Mouse (Mus musculus) neural tube, embryonic 11.5 days (tissue): Measurements from ENCODE around the gene Smc5. TPM values are rescaled to one million over a fixed set of nuclear protein-coding genes. Genes with fewer than 3 reads are reported as not detected.

Source experiments
- ATAC-seq: fragments of 200-750 bp; cut with Nextera tagmentation; 2 replicates; pipeline ENCODE4 v1.8.0; 2017; ENCODE audit warnings: moderate number of reproducible peaks, mild to moderate bottlenecking, moderate TSS enrichment, moderate library complexity; ENCODE audit not compliant: insufficient read depth, low FRiP score, low TSS enrichment
- DNase-seq: peaks from one replicate; pipeline ENCODE4 v3.0.0-alpha.2; 2015; ENCODE audit warnings: low spot score
- H3K27ac ChIP-seq: fragments of 300-500 bp; sonication (generic); 2 replicates; pipeline ENCODE4 v1.5.1; 2014; ENCODE audit warnings: low read depth, mild to moderate bottlenecking, low read length
- H3K27me3 ChIP-seq: fragments of 300-500 bp; sonication (generic); 2 replicates; pipeline ENCODE4 v1.6.1; 2014; ENCODE audit warnings: mild to moderate bottlenecking, low read length, mixed read lengths; ENCODE audit not compliant: control insufficient read depth, insufficient read depth
- H3K36me3 ChIP-seq: fragments of 300-500 bp; sonication (generic); 2 replicates; pipeline ENCODE4 v1.6.1; 2014; ENCODE audit warnings: mild to moderate bottlenecking, low read length, moderate library complexity, mixed read lengths; ENCODE audit not compliant: control insufficient read depth, insufficient read depth
- H3K4me1 ChIP-seq: fragments of 300-500 bp; sonication (generic); 2 replicates; pipeline ENCODE4 v1.6.1; 2014; ENCODE audit warnings: low read length, mixed read lengths; ENCODE audit not compliant: control insufficient read depth, insufficient read depth
- H3K4me2 ChIP-seq: fragments of 300-500 bp; sonication (generic); 2 replicates; pipeline ENCODE4 v1.6.1; 2014; ENCODE audit warnings: low read depth, mild to moderate bottlenecking, moderate library complexity
- H3K4me3 ChIP-seq: fragments of 300-500 bp; sonication (generic); 2 replicates; pipeline ENCODE4 v1.5.1; 2014; ENCODE audit warnings: low read depth, low read length
- H3K9ac ChIP-seq: fragments of 300-500 bp; sonication (generic); 2 replicates; pipeline ENCODE4 v1.6.1; 2014; ENCODE audit warnings: mild to moderate bottlenecking, low read length
- H3K9me3 ChIP-seq: fragments of 300-500 bp; sonication (generic); 2 replicates; pipeline ENCODE4 v1.6.1; 2016; ENCODE audit warnings: low read length; ENCODE audit not compliant: control insufficient read depth
- WGBS: fragments of 180-500 bp; shearing (Covaris S2); extraction: QIAGEN DNeasy Blood & Tissue Kit; methylation state at CpG from one replicate; pipeline ENCODE4 v1.1.7; 2014; 5-methylcytosine and 5-hydroxymethylcytosine counted together
- polyA plus RNA-seq: library from polyadenylated mRNA; unstranded; fragments of >200 nt; fragmentation: Nextera tagmentation; extraction: Ambion mirVana; gene quantifications from 2 replicates; pipeline ENCODE4 v1.2.1, GENCODE M21; 2014

Smc5 gene
- polyA plus RNA-seq, 1 experiment from 2014 or later, result 47.8 TPM

DNA sequence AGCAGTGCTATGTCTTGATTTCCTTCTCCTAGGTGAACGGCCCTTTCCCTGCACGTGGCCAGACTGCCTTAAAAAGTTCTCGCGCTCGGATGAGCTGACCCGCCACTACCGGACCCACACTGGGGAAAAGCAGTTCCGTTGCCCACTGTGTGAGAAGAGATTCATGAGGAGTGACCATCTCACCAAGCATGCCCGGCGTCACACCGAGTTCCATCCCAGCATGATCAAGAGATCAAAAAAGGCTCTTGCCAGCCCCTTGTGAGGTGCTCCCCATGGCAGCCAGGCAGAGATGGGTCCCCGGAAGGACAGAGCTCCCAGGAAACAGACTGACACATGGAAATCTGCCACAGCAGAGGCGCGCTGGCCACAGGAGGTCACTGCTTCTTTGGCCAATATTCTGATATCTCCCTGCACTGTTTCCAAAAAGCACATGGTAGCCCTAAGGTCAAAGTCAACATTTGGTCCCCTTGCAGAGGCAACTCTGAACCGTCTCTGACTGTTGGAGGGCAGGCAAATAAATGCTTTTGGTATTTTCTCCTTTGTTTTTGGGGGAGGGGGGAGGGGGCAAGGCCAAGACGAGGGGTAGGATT is 109.0 kb downstream of the Smc5 start:
- no peak overlapping the region for H3K9ac ChIP-seq
- WGBS, result 86% methylated on average over 16 of the region's 16 CpGs
- H3K9me3 ChIP-seq, result no peaks in the 10 kb centered on the region
- no peak for DNase-seq
- no peak for ATAC-seq
- H3K4me1 ChIP-seq, result no peaks in the 10 kb centered on the region; the same call in 1 of the 2 replicates
- H3K27me3 ChIP-seq, result no peaks in the 10 kb centered on the region
- H3K36me3 ChIP-seq, result no peaks in the 10 kb centered on the region
- no peak overlapping the region for H3K4me2 ChIP-seq
- no peak overlapping the region for H3K4me3 ChIP-seq
- H3K27ac ChIP-seq, result no peak overlapping the region

DNA sequence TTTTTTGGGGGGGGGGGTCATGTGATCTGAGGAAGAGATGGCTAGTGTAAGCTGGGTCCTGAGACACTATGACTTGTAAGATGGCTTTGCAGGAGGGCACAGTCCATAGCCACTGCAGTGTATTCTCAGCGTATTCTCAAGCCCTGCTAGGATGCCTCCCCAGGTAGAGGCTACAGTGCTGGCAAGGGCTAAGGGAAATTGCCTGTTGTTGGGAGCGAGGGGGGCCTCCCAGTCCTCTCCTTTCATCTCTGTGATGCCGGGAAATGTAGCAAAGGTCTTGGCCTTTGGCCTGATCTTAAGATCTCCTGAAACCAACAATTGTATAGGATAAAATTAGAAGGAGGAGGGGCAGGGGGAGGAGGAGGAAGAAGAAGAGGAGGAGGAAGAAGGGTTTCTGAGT is 110.3 kb downstream of the Smc5 start:
- H3K9me3 ChIP-seq, result no peaks in the 10 kb centered on the region
- no peaks in the 10 kb centered on the region for H3K36me3 ChIP-seq
- WGBS, result 49% methylated on average over 3 of the region's 3 CpGs
- ATAC-seq (no peak), DNase-seq (no peak)
- no peaks in the 10 kb centered on the region for H3K27me3 ChIP-seq
- no peaks in the 10 kb centered on the region; the same call in 1 of the 2 replicates for H3K4me1 ChIP-seq
- H3K27ac ChIP-seq, result no peak overlapping the region
- H3K4me3 ChIP-seq, result no peak overlapping the region
- H3K4me2 ChIP-seq, result no peak overlapping the region
- H3K9ac ChIP-seq, result no peak overlapping the region

DNA sequence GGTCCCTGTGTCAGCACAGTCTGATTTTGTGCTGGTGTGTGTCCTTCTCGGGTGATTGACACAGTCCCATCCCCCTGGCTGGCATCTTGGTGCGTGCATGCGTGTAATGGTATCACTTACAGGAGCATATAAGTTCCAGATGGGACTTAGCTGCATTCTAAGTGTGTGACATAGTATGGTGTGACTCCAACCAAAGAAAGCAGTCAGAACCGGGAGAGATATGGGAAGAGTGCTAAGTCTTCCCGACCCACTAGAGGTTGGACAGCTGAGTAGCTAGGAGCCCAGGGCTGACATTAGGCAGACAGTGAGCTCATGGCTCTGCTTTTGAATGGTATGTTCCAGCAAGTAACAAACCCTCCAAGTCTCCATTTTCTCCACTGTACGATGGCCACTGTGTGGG is 110.8 kb downstream of the Smc5 start:
- Histone ChIP-seq H3K27ac (no peak overlapping the region), H3K9ac (no peak overlapping the region), H3K4me3 (no peak overlapping the region), H3K27me3 (no peaks in the 10 kb centered on the region), H3K4me2 (no peak overlapping the region), H3K36me3 (no peaks in the 10 kb centered on the region), H3K4me1 (no peaks in the 10 kb centered on the region; the same call in 1 of the 2 replicates), H3K9me3 (no peaks in the 10 kb centered on the region)
- ATAC-seq, result no peak
- no peak for DNase-seq
- 79% methylated on average over 6 of the region's 6 CpGs for WGBS

DNA sequence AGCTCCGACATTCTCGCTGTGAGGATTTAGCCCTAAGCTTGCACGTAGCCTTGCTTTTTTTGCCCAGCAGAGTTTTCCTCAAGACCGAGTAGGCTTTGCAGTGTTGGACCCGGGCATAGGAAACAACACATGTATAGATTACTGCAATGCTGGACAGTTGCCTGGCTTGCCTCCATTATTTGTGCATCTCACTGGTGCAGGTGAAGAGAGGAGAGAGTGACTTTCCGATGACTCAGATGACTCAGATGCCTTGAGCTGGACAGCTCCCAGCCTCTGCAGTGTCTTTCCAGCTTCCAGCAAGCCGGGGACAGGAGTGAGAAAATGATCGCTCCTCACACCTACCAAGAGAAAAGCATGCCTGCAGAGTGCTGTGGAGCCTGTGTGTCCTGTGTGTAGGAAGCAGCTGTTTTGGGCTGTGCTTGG is 111.3 kb downstream of the Smc5 start:
- H3K9me3 ChIP-seq, result no peaks in the 10 kb centered on the region

DNA sequence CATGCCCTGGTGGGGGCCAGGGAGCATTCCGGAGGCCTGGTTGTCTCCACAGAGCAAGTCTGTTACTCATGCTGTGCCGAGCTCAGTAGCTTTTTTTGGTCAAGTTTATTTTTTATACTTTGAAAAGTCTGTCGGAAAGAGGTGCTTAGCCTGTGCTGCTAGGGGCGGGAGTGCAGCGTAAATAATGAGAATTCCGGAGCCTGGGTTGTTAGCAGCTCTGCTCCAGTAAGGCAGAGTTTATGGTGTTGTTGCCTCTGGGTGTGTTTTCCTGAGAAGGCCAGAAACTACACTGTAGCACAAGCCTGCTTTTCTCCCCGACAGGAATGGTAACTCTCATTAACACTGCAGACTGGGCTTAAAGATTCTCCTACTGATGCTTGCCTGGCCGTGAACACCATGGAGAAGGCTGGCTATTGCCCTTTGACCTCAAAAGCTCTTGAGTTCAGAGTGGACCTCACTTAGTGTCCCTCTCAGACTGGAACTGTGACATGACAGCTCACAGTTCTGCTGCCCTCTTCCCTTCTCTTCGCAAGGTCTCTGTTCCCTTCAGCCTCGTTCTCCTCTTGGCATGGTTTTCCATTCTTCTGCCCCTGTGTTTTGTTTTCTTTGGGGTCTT is 113.8 kb downstream of the Smc5 start:
- no peak overlapping the region for H3K27ac ChIP-seq
- H3K4me1 ChIP-seq, result no peaks in the 10 kb centered on the region
- no peak overlapping the region for H3K9ac ChIP-seq
- no peak for DNase-seq
- H3K9me3 ChIP-seq, result no peaks in the 10 kb centered on the region
- WGBS, result 72% methylated on average over 10 of the region's 10 CpGs
- no peaks in the 10 kb centered on the region for H3K27me3 ChIP-seq
- H3K4me2 ChIP-seq, result no peak overlapping the region
- H3K4me3 ChIP-seq, result no peak overlapping the region
- ATAC-seq, result no peak
- no peaks in the 10 kb centered on the region for H3K36me3 ChIP-seq

More for the DNA sequence above, 111.3 kb downstream of the Smc5 start:
- H3K27ac ChIP-seq, result no peak overlapping the region
- ATAC-seq (no peak), DNase-seq (no peak)
- H3K36me3 ChIP-seq, result no peaks in the 10 kb centered on the region
- WGBS, result 45% methylated on average over 8 of the region's 8 CpGs
- no peaks in the 10 kb centered on the region; the same call in 1 of the 2 replicates for H3K4me1 ChIP-seq
- no peak overlapping the region for H3K4me3 ChIP-seq
- H3K27me3 ChIP-seq, result no peaks in the 10 kb centered on the region
- no peak overlapping the region for H3K4me2 ChIP-seq
- no peak overlapping the region for H3K9ac ChIP-seq

Other genes starting within 250 kb of the Smc5 start
- gene Klf9, start 132.7 kb downstream of the Smc5 start, polyA plus RNA-seq, result 0.73 and 1.4 TPM in 2 replicates
- 2.0 and 3.0 TPM in 2 replicates for gene Mamdc2, start 174.5 kb upstream of the Smc5 start, polyA plus RNA-seq